Mouse (Mus musculus): ENCODE results near the gene Smyd4. TPM values are rescaled to one million over a fixed set of nuclear protein-coding genes. Genes with fewer than 3 reads are reported as not detected.

Smyd4 gene
- total and polyA plus RNA-seq, 3 experiments: 9.6 to 12.8 TPM; not detected in 1

- no peak for DNase-seq (ENCODE audit: low read depth, low spot score)
- H3K9ac ChIP-seq (ENCODE audit: control insufficient read depth, low read depth, low read length, poor library complexity, severe bottlenecking): no peak overlapping the region
- peaks cover 0 to 4% of the 10 kb centered on the region in 2 experiments; a peak in 2 of 4 replicates for H3K4me1 ChIP-seq (ENCODE audit: control insufficient read depth in 1 of 2, insufficient read depth in 2 of 2, low read length in 2 of 2)
These were observed 61.7 kb downstream of the Smyd4 start for GRCm38 (mm10) chr11:75409679-75410575.

GRCm38 (mm10) chr11:75410591-75410990 lies 62.4 kb downstream of the Smyd4 start:
- Histone ChIP-seq H3K9me3 (replicated peaks; ENCODE audit: insufficient read depth, low read length) (no peaks in the 10 kb centered on the region), H3K27ac (ENCODE audit: control insufficient read depth, low read depth, low read length) (no peak overlapping the region), H3K9ac (ENCODE audit: control insufficient read depth, low read depth, low read length, poor library complexity, severe bottlenecking) (no peak overlapping the region), H3K4me1 (ENCODE audit: control insufficient read depth in 1 of 2, insufficient read depth in 2 of 2, low read length in 2 of 2) (peaks cover 0 to 10% of the 10 kb centered on the region in 2 experiments; a peak in 2 of 4 replicates), H3K79me2 (ENCODE audit: control insufficient read depth, insufficient read depth, low read length, poor library complexity) (no peaks in the 10 kb centered on the region), H3K4me3 (ENCODE audit: control insufficient read depth in 1 of 2, insufficient read depth in 1 of 2, low read depth in 2 of 2, low read length in 2 of 2) (no peak overlapping the region), H3K36me3 (ENCODE audit: control insufficient read depth in 1 of 2, insufficient read depth in 2 of 2, low read length in 2 of 2) (no peaks in the 10 kb centered on the region), H3K27me3 (ENCODE audit: control insufficient read depth in 1 of 2, insufficient read depth in 2 of 2, low read length in 2 of 2) (no peaks in the 10 kb centered on the region)
- TF ChIP-seq GATA1 (IDR thresholded peaks at IDR 0.05; ENCODE audit: low read depth, low read length): no peak
- no peak for TF ChIP-seq MYC (IDR thresholded peaks at IDR 0.05; ENCODE audit: low read depth, low read length)
- TF ChIP-seq E2F4 (IDR thresholded peaks at IDR 0.05; ENCODE audit: borderline replicate concordance, low read depth, low read length): no peak
- no peak for TF ChIP-seq GABPA (IDR thresholded peaks at IDR 0.05; ENCODE audit: low read depth, low read length)
- TF ChIP-seq ZC3H11A (IDR thresholded peaks at IDR 0.05; ENCODE audit: low read depth, low read length): no peak
- no peak for TF ChIP-seq ELF1 (IDR thresholded peaks at IDR 0.05; ENCODE audit: low read depth, low read length)
- no peak for TF ChIP-seq USF1 (IDR thresholded peaks at IDR 0.05; ENCODE audit: low read depth, low read length)
- DNase-seq (ENCODE audit: low read depth, low spot score): no peak

More at GRCm38 (mm10) chr11:75409679-75410575, 61.7 kb downstream of the Smyd4 start:
- Histone ChIP-seq H3K4me3 (ENCODE audit: control insufficient read depth in 1 of 2, insufficient read depth in 1 of 2, low read depth in 2 of 2, low read length in 2 of 2) (no peak overlapping the region), H3K79me2 (ENCODE audit: control insufficient read depth, insufficient read depth, low read length, poor library complexity) (no peaks in the 10 kb centered on the region), H3K36me3 (ENCODE audit: control insufficient read depth in 1 of 2, insufficient read depth in 2 of 2, low read length in 2 of 2) (no peaks in the 10 kb centered on the region), H3K9me3 (replicated peaks; ENCODE audit: insufficient read depth, low read length) (no peaks in the 10 kb centered on the region), H3K27me3 (ENCODE audit: control insufficient read depth in 1 of 2, insufficient read depth in 2 of 2, low read length in 2 of 2) (no peaks in the 10 kb centered on the region), H3K27ac (ENCODE audit: control insufficient read depth, low read depth, low read length) (no peak overlapping the region)
- no peak for TF ChIP-seq CTCF (IDR thresholded peaks at IDR 0.05 in 2 of 3, conservative IDR thresholded peaks at IDR 0.05 in 1 of 3; ENCODE audit: control insufficient read depth in 1 of 3, insufficient read depth in 1 of 3, low read depth in 2 of 3, low read length in 3 of 3, poor library complexity in 1 of 3, severe bottlenecking in 1 of 3)

GRCm38 (mm10) chr11:75415096-75415495 lies 66.9 kb downstream of the Smyd4 start:
- TF ChIP-seq UBTF (IDR thresholded peaks at IDR 0.05; ENCODE audit: borderline replicate concordance, insufficient read depth, low read depth, low read length) (no peak), POLR2AphosphoS5 (IDR thresholded peaks at IDR 0.05; ENCODE audit: borderline replicate concordance, low read depth, low read length) (no peak), MYB (IDR thresholded peaks at IDR 0.05; ENCODE audit: low read depth, low read length) (no peak), CHD1 (IDR thresholded peaks at IDR 0.05; ENCODE audit: low read depth, low read length) (no peak), CTCF (IDR thresholded peaks at IDR 0.05 in 2 of 3, conservative IDR thresholded peaks at IDR 0.05 in 1 of 3; ENCODE audit: control insufficient read depth in 1 of 3, insufficient read depth in 1 of 3, low read depth in 2 of 3, low read length in 3 of 3, poor library complexity in 1 of 3, severe bottlenecking in 1 of 3) (no peak), RCOR1 (IDR thresholded peaks at IDR 0.05; ENCODE audit: low read depth, low read length) (no peak), HCFC1 (IDR thresholded peaks at IDR 0.05; ENCODE audit: low read depth, low read length) (no peak), TAL1 (IDR thresholded peaks at IDR 0.05; ENCODE audit: low read length) (no peak), USF2 (IDR thresholded peaks at IDR 0.05; ENCODE audit: borderline replicate concordance in 1 of 2, insufficient read depth in 1 of 2, low read depth in 1 of 2, low read length in 2 of 2) (no peak), MYC (IDR thresholded peaks at IDR 0.05; ENCODE audit: low read depth, low read length) (no peak)
- H3K27me3 ChIP-seq (ENCODE audit: control insufficient read depth in 1 of 2, insufficient read depth in 2 of 2, low read length in 2 of 2): no peaks in the 10 kb centered on the region
- H3K4me1 ChIP-seq (ENCODE audit: control insufficient read depth in 1 of 2, insufficient read depth in 2 of 2, low read length in 2 of 2): peaks cover 0 to 10% of the 10 kb centered on the region in 2 experiments; a peak in 2 of 4 replicates
- no peaks in the 10 kb centered on the region for H3K9me3 ChIP-seq (replicated peaks; ENCODE audit: insufficient read depth, low read length)
- no peak overlapping the region for H3K9ac ChIP-seq (ENCODE audit: control insufficient read depth, low read depth, low read length, poor library complexity, severe bottlenecking)
- no peak overlapping the region for H3K4me3 ChIP-seq (ENCODE audit: control insufficient read depth in 1 of 2, insufficient read depth in 1 of 2, low read depth in 2 of 2, low read length in 2 of 2)
- no peaks in the 10 kb centered on the region for H3K36me3 ChIP-seq (ENCODE audit: control insufficient read depth in 1 of 2, insufficient read depth in 2 of 2, low read length in 2 of 2)
- H3K27ac ChIP-seq (ENCODE audit: control insufficient read depth, low read depth, low read length): no peak overlapping the region
- DNase-seq (ENCODE audit: low read depth, low spot score): peak; percentile 71
- H3K79me2 ChIP-seq (ENCODE audit: control insufficient read depth, insufficient read depth, low read length, poor library complexity): no peaks in the 10 kb centered on the region
